Mouse (Mus musculus) kidney, embryonic 14.5 days (tissue): ENCODE measurements around the gene Umod. TPM values are rescaled to one million over a fixed set of nuclear protein-coding genes. Genes with fewer than 3 reads are reported as not detected.

Experiments
- ATAC-seq: fragments of 200-750 bp; cut with Nextera tagmentation; 2 replicates; pipeline ENCODE4 v1.8.0; 2017; ENCODE audit warnings: moderate number of reproducible peaks, mild to moderate bottlenecking, moderate TSS enrichment, moderate library complexity; ENCODE audit not compliant: low FRiP score, low TSS enrichment
- H3K27ac ChIP-seq: fragments of 300-500 bp; sonication (generic); 2 replicates; pipeline ENCODE4 v1.5.1; 2014; ENCODE audit warnings: low read depth, mild to moderate bottlenecking, low read length, moderate library complexity, mixed read lengths
- H3K27me3 ChIP-seq: fragments of 300-500 bp; sonication (generic); 2 replicates; pipeline ENCODE4 v1.6.1; 2014; ENCODE audit warnings: mild to moderate bottlenecking, low read length; ENCODE audit not compliant: control insufficient read depth, insufficient read depth
- H3K36me3 ChIP-seq: fragments of 300-500 bp; sonication (generic); 2 replicates; pipeline ENCODE4 v1.6.1; 2014; ENCODE audit warnings: low read length, mixed read lengths; ENCODE audit not compliant: control insufficient read depth, insufficient read depth
- H3K4me1 ChIP-seq: fragments of 300-500 bp; sonication (generic); 2 replicates; pipeline ENCODE4 v1.6.1; 2014; ENCODE audit warnings: low read length, mixed read lengths; ENCODE audit not compliant: control insufficient read depth, insufficient read depth
- H3K4me2 ChIP-seq: fragments of 300-500 bp; sonication (generic); replicated peaks from 2 replicates; pipeline ENCODE4 v1.6.1; 2014; ENCODE audit warnings: low read depth, mild to moderate bottlenecking, low read length
- H3K4me3 ChIP-seq: fragments of 300-500 bp; sonication (generic); 2 replicates; pipeline ENCODE4 v1.5.1; 2014; ENCODE audit warnings: mild to moderate bottlenecking, low read length
- H3K9ac ChIP-seq: fragments of 300-500 bp; sonication (generic); 2 replicates; pipeline ENCODE4 v1.6.1; 2014; ENCODE audit warnings: low read depth, mild to moderate bottlenecking, low read length, moderate library complexity
- H3K9me3 ChIP-seq: fragments of 300-500 bp; sonication (generic); 2 replicates; pipeline ENCODE4 v1.6.1; 2016; ENCODE audit warnings: low read length; ENCODE audit not compliant: control insufficient read depth
- WGBS: fragments of 180-500 bp; shearing (Covaris S2); extraction: QIAGEN DNeasy Blood & Tissue Kit; methylation state at CpG from one replicate; pipeline ENCODE4 v1.1.7; 2014; 5-methylcytosine and 5-hydroxymethylcytosine counted together
- polyA plus RNA-seq: library from polyadenylated mRNA; unstranded; fragments of >200 nt; fragmentation: Nextera tagmentation; extraction: Ambion mirVana; gene quantifications from 2 replicates; pipeline ENCODE4 v1.2.1, GENCODE M21; 2014

The Umod gene
- polyA plus RNA-seq, 1 experiment from 2014 or later: 1.7 TPM

DNA sequence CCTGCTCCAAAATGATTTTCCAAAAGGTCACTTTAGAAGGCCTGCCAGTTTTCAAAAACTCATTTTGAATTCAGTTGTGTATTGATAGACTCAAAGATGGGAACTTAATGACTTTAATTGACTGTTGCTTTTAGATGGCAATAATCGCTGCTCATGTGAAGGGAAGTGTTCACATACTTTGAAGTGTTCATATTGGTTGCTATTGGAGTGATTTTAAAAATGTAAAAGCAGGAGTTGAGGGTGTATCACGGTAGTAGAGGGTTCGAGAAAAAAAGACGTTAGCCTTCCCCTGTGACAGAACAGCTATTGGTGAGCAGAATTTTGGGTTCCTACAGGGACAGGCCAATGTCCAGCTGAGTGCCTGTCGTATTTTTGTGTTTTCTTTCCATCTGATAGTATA, 40.1 kb upstream of the Umod start, which contains the start of gene Acsm5:
TSS of gene Acsm5 (plus strand) at position 301 of the 400 bp plus-strand sequence.
- ATAC-seq: no peak
- Histone ChIP-seq H3K27me3 (no peaks in the 10 kb centered on the region), H3K4me3 (no peak within 1 kb of the TSS), H3K27ac (no peak within 1 kb of the TSS), H3K9ac (no peak within 1 kb of the TSS), H3K36me3 (no peaks in the 10 kb centered on the region), H3K4me2 (no peak within 1 kb of the TSS), H3K9me3 (no peaks in the 10 kb centered on the region), H3K4me1 (no peaks in the 10 kb centered on the region)
- 72% methylated on average over 5 of the region's 5 CpGs for WGBS

DNA sequence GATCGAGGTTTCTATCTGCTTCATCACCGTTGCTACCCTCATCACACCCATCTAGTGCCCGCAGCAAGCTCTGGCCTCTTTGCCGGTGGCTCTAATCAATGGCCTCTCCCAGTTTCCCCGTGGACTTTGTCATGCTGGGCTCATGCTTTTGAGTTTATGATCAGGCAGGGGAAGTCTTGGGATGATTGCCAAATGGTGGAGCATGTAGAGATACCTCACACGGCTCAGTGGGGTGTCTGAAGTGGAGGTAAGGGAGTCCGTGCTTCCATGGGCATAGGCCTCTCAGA, 37.1 kb upstream of the Umod start:
- no peak for ATAC-seq
- Histone ChIP-seq H3K9ac (no peak overlapping the region), H3K4me2 (no peak overlapping the region), H3K4me1 (no peaks in the 10 kb centered on the region), H3K9me3 (no peaks in the 10 kb centered on the region), H3K27ac (no peak overlapping the region), H3K36me3 (no peaks in the 10 kb centered on the region), H3K27me3 (no peaks in the 10 kb centered on the region), H3K4me3 (no peak overlapping the region)
- WGBS: 81% methylated on average over 7 of the region's 7 CpGs

DNA sequence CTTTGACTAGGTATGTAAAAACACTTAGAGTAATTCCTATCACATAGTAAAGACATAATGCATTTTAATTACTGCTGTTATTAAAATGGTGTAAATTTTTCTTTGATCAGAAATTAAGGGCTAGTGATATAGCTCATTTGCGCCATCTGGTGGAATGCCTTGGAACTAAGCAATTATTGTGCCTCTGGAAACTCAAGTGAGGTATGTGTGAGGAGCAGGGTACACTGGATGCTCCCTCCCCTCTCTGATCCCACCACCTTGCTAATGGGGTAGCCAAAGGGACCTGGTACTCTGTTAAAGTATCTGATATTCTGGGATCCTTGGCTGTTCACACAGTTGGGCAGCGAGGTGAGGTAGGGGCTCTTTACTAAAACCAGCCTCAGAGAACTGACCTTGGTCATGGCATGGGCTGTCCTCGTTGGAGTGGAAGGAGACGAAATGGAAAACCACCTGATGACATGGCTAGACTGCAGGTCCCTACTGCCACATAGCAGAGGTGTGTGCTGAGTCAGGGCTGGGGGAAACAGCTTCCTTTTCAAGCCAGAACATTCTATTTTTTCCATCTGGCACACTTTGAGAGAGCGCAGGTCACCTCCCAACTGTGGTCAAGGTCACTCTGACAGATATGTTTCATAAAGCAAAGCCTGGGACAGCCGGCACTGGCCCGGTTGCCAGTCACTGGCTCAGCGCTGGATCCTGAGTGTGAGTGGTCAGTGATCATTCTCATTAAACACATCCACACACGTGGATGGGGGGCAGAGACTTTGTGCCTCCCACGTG, 36.6 kb upstream of the Umod start:
- WGBS: 61% methylated on average over 10 of the region's 10 CpGs

DNA sequence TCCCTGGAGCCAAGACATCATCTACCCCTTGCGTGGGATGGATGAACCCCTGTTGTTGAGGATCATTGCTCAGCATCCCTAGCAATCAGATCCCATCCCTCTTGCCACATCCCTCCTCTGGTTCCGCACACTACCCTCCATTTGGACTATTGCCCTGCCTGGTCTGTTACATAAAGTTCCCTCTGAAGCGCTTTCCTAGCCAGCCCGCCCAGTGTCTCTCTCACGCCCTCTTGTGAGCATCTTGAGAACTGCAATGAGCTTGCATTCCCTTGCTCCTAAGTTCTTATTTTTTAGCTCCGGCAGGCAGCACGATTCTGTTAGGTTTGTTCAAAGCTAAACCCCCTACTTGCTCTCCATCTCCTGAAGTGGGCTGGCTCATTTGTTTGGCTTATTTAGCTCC, 34.0 kb upstream of the Umod start:
- H3K27me3 ChIP-seq: no peaks in the 10 kb centered on the region
- H3K4me1 ChIP-seq: no peaks in the 10 kb centered on the region
- no peaks in the 10 kb centered on the region for H3K9me3 ChIP-seq
- 27% methylated on average over 7 of the region's 7 CpGs for WGBS
- H3K27ac ChIP-seq: no peak overlapping the region
- H3K4me2 ChIP-seq: no peak overlapping the region
- H3K9ac ChIP-seq: no peak overlapping the region
- peak; percentile 66; the same call in 1 of the 2 replicates for ATAC-seq
- no peaks in the 10 kb centered on the region for H3K36me3 ChIP-seq
- no peak overlapping the region for H3K4me3 ChIP-seq

More for the DNA sequence above, 36.6 kb upstream of the Umod start:
- no peak; the same call in 1 of the 2 replicates for ATAC-seq
- no peak overlapping the region for H3K4me2 ChIP-seq
- no peaks in the 10 kb centered on the region for H3K27me3 ChIP-seq
- no peaks in the 10 kb centered on the region for H3K36me3 ChIP-seq
- no peak overlapping the region for H3K9ac ChIP-seq
- H3K4me1 ChIP-seq: no peaks in the 10 kb centered on the region
- no peak overlapping the region for H3K27ac ChIP-seq
- H3K4me3 ChIP-seq: no peak overlapping the region
- no peaks in the 10 kb centered on the region for H3K9me3 ChIP-seq

DNA sequence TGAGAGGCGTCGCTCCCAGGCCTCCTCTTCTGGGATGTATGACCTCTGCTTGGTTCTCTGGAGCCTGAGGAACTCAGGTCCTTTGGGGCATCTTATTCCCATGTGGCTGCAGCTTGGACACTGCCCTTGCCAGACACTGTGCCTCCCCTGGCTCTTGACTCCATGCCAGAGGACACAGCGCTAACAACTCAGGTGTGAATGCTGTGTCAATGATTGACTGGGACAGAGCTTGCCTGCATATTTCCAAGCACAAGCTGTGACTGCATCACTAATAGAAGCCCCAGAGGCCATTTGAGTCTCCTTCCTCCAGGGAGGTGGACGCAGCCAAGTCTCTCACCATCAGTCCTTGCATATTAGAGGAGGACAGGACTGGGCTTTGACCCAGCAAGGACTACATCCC, 32.1 kb upstream of the Umod start:
- Histone ChIP-seq H3K27ac (no peak overlapping the region), H3K4me1 (no peaks in the 10 kb centered on the region), H3K4me2 (no peak overlapping the region), H3K4me3 (no peak overlapping the region), H3K27me3 (no peaks in the 10 kb centered on the region), H3K9me3 (no peaks in the 10 kb centered on the region), H3K36me3 (no peaks in the 10 kb centered on the region), H3K9ac (no peak overlapping the region)
- no peak for ATAC-seq
- 81% methylated on average over 3 of the region's 4 CpGs for WGBS

DNA sequence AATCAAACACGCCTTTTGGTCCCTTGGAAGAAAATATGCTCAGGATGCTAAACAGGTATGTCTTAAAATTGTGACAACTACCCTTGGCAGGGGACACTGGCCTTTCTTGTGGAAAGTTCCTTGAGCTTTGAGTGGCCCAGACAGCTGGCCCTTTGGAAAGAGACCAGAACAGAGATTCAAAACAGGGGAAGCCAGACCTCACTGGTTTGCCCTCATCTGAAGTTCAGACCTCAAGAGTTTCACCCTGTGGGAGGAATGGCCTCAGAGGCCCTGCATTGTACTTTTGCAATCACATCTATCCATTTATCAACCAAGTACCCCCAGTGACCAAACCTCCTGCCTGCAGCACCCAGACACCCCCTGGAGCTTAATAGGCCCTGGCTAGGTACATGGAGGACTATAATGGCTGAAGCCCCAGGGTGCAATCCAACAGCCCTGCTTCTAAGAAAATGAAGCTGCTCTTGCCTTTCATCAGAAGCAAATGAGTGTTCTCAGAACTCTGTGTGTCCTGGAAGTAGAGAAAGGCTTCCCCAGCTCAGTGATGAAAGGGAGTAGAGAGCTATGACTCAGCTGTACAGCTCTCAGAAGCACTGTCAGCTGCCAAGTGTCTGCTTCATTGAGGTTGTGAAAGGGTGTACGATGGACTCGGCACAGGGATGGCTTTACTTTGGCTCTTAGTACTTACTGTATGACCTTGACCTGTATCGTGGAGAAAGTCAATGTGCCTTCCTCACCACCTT, 11.1 kb upstream of the Umod start:
- WGBS: 82% methylated on average over 4 of the region's 4 CpGs

DNA sequence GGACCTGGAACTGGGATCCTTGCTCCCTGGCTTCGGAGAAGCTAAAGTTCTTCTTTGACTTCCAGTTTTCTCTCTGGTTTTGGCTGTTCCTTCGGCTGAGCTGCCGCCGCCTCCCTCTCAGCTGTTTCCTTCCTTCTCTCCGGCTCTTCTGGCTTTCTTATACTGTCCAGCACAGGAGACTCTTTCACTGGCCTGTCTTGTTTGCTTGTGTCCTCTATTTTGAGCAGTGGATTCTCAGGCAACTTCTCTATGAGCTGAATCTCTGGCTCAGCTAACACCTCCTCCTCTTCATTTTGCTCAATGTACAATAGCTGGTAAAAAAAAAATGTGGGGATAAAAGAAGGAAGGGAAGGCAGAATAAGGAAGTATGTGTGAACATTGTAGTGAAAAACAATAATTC, 7.6 kb upstream of the Umod start:
- H3K36me3 ChIP-seq: no peaks in the 10 kb centered on the region
- H3K4me3 ChIP-seq: no peak overlapping the region
- H3K9me3 ChIP-seq: no peaks in the 10 kb centered on the region
- no peak overlapping the region for H3K27ac ChIP-seq
- 92% methylated on average over 5 of the region's 5 CpGs for WGBS
- H3K9ac ChIP-seq: no peak overlapping the region
- H3K27me3 ChIP-seq: no peaks in the 10 kb centered on the region
- no peak for ATAC-seq
- no peak overlapping the region for H3K4me2 ChIP-seq
- H3K4me1 ChIP-seq: no peaks in the 10 kb centered on the region

More for the DNA sequence above, 11.1 kb upstream of the Umod start:
- Histone ChIP-seq H3K27me3 (no peaks in the 10 kb centered on the region), H3K9ac (no peak overlapping the region), H3K4me2 (no peak overlapping the region), H3K4me1 (no peaks in the 10 kb centered on the region), H3K9me3 (no peaks in the 10 kb centered on the region), H3K27ac (no peak overlapping the region), H3K36me3 (no peaks in the 10 kb centered on the region), H3K4me3 (no peak overlapping the region)
- no peak for ATAC-seq

DNA sequence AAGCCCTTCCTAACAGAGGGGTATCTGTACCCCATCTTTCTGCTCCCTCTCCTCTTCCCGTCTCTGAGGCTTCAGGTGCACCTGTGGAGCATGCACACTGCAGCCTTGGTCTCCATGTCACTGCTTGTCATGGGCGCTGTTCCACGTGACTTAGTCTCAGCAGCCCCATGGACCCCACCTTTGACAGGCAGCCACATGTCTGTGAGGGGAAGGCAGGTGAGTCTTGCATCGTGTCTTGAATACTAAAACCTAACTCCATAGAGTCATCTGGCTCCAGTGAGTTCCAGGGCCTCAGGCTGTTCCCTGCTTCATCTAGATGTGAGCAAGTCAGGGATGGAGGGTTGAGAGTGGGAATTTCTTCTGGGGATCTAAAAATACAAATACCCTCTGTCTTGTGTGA, 5.1 kb upstream of the Umod start:
- H3K9ac ChIP-seq: no peak overlapping the region
- no peak overlapping the region for H3K27ac ChIP-seq
- H3K4me1 ChIP-seq: no peaks in the 10 kb centered on the region
- WGBS: 78% methylated on average over 4 of the region's 4 CpGs
- no peak overlapping the region for H3K4me3 ChIP-seq
- ATAC-seq: no peak
- H3K4me2 ChIP-seq: no peak overlapping the region
- H3K27me3 ChIP-seq: no peaks in the 10 kb centered on the region
- H3K9me3 ChIP-seq: no peaks in the 10 kb centered on the region
- no peaks in the 10 kb centered on the region for H3K36me3 ChIP-seq
